Mouse (Mus musculus): ENCODE measurements around the gene Rps10. TPM values are rescaled to one million over a fixed set of nuclear protein-coding genes. Genes with fewer than 3 reads are reported as not detected.

Gene Rps10
- total RNA-seq, 2 experiments from 2014 or later: 387 to 414 TPM

DNA sequence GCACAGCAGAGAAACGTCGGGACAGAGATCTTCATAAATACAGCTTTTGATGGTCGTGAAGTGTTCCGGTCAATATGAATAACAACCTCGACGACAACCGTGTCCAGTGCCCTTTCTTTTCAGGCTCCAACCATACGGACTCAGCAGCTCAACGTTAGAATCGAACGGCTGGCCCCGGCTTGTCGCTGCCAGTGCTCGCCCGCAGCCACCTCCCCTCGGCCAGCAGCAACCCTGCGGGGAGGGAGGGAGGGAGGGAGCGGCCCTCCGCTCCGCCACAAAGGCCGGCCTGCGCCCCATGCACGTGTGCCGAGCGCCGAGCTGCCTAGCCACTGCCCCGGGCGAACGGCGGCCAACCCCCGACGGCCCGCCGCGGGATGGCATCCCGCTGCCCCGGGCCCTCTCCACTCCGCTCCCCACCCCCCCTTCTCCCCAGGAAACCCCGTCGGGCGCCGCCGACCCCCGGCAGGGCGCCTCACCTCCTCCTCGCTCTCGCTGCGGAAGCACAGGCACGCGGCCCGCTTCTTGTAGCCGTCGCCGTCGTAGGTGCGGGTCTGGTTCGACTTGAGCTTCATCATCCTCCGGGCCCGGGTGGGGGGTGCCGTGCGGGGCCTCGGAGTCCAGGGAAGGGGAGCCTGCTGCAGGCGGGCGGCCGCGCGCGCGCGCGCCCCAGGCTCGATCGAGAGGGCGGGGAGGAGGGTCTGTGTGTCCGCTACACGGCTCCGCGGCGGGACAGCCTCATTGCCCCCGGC lies 13.7 kb downstream of the Rps10 start:
- intact Hi-C loops (cut with DNase I): loop anchor here (2.0 to 5.0 kb wide), 2 partner anchors 35 to 58 kb away; partner anchors contain the start of gene AI413582
- peak in 1 of 2 experiments; percentile 49 for DNase-seq (ENCODE audit: low spot score in 2 of 2)

DNA sequence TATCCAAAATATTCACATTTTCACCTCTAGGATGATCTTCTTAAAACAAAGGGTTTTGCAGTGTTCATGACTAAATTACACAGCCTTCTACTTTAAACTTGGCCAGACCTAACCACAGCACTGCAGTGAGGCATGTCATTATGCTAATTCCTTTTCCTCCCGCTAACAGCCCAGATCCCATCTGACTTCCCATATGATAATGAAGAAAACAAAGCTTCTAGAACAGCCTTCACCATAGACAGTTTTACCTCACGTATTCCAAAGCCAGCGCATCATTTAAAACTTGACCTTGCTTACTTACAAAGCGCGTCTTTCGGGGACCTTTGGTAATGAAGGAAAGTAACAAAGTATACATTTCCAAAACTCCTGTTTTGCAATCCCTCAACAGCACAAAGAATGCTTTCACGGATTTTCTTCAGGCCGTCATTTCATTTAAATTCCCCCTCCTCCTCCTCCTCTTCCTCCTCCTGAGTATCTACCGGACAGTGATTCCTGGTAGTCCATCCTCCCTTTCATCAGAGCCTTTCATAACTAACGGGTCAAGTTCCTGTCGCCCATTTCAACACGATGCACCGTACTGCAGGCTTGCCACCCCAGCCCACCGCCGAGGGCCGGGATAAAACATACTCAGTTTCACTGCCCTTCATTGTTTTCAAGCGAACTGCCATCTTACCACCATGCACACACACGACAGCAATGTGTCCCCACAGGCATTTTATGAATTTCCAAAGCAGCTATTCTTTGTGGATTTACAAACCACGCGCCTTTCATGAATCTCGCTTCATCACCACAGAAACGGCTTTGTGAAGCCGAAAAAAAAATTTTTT lies 14.6 kb downstream of the Rps10 start:
- DNase-seq (ENCODE audit: low spot score in 2 of 2): no peak
- intact Hi-C loops (cut with DNase I): loop anchor here (2.0 to 5.0 kb wide), 2 partner anchors 35 to 57 kb away; partner anchors contain the start of gene AI413582

DNA sequence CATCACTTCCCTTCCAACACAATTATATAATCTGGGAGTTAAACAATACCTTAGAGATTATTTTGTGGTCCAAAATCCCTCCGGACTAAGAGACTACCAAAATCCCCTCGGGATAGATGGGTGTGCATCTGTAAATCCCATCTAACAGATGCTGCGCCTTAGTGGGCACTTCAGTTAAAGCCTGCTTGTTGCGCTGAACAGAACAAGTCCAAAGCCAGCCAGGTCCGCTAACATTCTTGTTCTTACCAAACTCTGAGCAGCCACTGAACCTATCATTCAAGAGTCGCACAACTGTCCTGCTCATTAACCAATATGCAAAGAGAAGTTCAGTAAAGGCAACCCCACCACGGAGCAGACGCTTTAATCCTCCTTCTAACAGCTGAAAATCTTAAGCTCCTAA lies 15.3 kb downstream of the Rps10 start:
- intact Hi-C loops (cut with DNase I): loop anchor here (5.0 kb wide), 1 partner anchor 34 kb away; no protein-coding TSS in a partner anchor
- DNase-seq (ENCODE audit: low spot score in 2 of 2): no peak

DNA sequence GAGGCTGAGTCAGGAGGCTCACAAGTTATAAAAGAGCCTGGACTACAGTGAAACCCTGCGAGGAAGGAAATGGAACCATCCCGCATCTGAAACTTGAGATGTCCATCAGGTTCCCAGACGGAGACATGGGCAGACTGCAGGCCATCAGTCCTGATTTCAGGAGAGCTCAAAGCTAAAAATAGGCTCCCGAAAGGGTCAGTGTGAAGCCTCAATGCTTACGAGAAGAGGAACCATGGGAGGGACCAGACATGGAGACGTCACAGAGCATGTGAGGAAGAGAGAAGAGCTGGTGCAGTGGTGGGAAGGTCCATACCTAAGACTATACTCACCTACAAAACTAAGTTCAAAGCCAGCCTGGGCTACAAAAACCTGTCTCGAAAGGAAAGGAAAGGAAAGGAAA lies 21.1 kb downstream of the Rps10 start:
- intact Hi-C loops (cut with DNase I): no loop called here
- DNase-seq (ENCODE audit: low spot score in 2 of 2): no peak

DNA sequence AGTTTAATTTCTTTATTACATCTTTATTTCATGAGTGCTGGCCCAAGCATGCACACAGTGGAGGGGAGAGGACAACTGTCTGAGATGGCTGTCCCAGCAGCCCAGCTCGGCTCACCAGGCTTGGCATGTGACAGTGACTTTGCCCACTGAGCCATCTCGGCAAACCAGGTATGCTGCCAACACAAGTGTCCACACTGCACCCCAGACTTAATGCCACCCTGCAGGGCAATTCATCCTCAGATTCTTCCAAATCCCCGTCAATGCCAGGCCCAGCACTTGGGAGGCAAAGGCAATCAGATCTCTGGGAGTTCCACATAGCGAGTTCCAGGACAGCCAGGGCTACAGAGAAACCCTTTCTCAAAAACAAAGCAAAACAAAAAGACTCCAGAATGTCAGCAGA lies 23.5 kb downstream of the Rps10 start:
- intact Hi-C loops (cut with DNase I): no loop called here
- DNase-seq (ENCODE audit: low spot score in 2 of 2): no peak

DNA sequence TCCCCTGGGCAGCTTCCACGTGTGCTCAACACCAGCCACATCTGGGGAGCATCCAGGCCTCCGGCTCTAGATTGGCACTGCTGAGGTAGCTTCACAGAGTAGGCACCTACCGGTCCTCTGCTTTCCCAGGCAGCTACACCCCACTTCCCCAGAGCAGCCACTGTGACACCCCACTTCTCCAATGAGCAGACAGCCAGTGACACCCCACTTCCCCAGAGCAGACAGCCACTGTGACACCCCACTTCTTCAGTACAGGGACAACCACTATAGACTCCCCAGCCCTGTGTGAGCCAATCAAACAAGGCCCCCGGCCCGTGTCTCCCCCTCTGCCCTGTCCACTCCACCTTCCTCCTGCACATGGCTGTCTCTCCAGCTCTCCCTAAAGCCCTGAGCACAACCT lies 24.5 kb downstream of the Rps10 start:
- DNase-seq (ENCODE audit: low spot score in 2 of 2): no peak
- intact Hi-C loops (cut with DNase I): no loop called here

DNA sequence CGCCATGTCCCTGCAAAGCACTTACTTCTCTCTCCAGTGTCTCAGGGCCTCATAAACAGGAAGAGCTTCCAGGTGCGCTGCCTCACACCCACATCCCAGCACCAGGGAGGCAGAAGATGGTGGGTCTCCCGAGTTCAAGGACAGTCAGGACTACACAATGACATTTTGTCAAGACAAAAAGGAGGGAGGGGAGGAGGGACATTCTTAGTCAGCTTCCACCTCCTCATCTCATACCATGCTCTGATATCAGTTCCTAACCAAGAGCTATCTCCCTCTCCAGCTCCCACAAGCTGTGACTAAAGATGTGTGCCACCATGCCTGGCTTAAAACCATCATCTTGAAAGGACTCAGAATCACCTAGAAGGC lies 25.0 kb downstream of the Rps10 start:
- intact Hi-C loops (cut with DNase I): no loop called here
- no peak for DNase-seq (ENCODE audit: low spot score in 2 of 2)

DNA sequence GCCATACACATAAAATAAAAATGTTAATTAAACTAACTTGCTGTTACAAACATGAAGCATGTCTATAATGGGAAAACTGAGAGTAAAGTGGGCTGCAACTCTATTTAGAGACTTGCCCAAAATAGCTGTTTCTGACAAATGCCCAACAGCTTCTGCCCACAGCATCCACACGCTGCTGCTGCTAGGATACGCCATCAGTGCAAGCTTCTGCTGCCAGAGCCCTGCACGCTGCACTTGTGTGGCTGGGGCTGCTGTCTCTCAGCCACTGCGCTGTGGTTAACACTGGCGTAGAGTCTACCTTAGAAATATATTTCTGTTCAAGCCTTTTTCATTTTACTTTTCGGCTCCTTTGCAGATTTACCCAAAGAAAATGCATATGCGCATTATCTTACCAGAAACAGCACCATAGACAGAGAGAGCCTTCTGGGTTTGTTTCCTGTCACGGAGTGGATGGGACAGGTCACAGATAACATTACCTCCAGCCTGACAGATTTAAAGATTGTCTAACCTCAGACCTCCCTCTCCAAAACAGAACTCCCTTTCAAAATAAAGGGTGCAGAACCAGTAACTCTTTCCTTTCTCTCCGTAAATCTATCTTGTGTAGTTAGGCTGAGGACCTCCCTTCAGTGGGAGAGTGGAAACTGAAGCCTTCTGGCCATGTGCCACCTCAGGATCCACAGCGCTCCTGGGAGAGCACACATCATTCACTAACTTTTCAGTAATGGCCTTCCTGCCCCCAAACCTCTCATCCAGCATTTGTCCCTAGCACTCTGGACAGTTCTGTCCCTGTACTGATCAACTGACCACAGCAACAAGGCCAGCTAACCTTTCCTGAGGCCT lies 25.6 kb downstream of the Rps10 start:
- peak; percentile 80 to 88 for DNase-seq (ENCODE audit: low spot score in 2 of 2)
- intact Hi-C loops (cut with DNase I): no loop called here

DNA sequence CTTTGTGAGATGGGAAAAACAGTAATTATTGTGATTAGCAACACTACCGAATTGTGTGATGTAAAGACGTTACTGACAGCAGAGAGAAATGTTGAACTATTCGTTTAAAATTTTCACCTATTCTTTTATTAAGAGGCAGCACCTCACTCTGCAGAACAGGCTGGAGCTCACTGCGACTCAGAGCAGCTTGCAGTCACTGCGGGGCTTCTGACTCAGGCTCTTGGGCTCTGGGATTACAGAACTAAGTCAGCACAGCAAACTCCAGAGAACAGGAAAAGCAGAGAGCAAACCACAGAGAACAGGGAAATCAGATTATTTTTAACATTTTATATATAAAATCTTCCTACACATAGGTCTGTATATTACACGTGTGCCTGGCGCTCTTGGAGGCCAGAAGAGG lies 26.9 kb downstream of the Rps10 start:
- intact Hi-C loops (cut with DNase I): no loop called here
- no peak for DNase-seq (ENCODE audit: low spot score in 2 of 2)

DNA sequence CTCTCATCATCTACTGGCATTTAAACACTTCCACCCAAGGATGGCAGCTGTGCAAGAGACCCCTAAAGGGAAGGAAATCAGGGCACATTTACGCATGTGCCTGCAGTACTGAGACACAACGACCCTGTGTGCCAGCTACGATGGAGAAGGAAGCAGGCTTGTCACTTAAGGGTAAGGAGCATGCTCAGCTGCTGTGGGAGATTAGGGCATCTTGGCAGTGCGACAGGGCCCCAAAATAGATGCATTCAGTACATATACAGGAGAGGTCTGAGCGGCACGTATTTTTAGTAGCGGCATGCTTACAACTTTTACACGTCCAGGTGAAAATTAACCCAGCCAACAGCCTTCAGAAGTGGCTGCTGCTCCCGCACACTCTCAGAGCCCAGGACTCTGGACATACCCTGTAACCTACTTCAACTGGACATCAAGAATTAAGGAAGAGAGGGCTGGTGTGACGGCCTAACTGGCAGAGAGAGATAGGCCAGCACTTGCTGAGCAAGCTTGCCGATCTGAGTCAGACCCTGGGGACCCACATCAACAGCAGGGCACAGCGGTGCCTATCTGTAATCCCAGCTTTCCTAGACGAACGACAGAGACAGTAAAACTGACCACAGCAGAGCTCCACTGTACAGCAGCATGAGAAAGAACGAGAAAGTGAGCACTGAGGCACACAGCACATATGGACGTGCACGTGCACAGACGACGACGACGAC lies 32.8 kb downstream of the Rps10 start:
- DNase-seq (ENCODE audit: low spot score in 2 of 2): peak in 1 of 2 experiments; percentile 50
- intact Hi-C loops (cut with DNase I): no loop called here

DNA sequence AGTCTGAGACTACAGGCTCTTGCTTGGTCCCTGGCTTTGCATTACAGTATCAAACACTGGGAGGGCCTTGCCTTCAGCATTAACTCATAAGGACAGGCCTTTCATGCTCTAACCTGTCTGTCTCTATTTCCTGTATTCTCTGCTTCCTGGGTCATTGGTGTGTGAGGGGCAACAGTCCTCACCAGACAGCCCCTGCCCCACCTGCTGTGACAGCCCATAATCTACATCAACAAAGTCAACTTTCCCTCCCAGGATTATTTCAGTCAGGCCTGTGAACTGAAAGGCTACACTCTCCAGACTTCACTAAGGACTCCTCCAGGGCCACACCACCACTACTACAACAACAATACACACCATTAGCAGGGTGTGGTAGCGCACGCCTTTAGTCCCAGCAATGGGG lies 33.4 kb downstream of the Rps10 start:
- intact Hi-C loops (cut with DNase I): no loop called here
- no peak for DNase-seq (ENCODE audit: low spot score in 2 of 2)

DNA sequence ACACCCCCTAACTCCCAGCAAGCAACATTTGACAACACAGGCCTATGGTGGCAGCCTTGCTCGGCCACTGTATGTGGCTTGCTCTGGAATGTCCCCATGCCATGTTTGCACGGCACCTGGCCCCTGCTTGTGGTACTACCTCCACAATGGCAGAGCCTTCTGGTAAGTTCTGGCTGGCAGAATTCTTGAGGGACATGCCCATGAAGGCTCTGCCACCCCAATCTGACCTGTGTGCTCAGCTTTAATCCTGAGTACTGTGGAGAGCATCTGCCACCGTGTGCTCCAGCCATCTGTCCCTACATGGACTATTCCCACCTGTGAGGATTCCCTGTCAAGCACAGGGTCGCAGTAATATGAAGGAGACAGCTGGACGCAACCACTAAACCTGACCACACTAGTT lies 35.6 kb downstream of the Rps10 start:
- no peak for DNase-seq (ENCODE audit: low spot score in 2 of 2)
- intact Hi-C loops (cut with DNase I): no loop called here

DNA sequence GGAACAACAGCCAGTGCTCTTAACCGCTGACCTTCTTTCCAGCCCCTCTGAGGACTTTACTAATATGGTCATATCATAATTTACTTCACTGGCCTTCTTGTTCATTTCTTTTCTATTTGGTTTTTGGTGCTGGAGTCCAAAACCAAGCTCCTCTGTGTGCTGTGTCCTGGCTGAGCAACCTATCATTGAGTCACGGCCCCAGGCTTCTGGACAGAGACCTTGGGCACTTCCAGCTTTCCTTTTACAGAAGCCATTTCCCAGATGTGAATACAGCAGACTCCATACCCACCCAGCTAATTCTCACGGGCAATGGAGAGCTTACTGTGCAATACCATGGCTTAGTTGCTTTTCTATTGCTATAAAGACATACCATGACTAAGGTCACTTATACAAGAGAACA lies 36.2 kb downstream of the Rps10 start:
- intact Hi-C loops (cut with DNase I): no loop called here
- no peak for DNase-seq (ENCODE audit: low spot score in 2 of 2)

DNA sequence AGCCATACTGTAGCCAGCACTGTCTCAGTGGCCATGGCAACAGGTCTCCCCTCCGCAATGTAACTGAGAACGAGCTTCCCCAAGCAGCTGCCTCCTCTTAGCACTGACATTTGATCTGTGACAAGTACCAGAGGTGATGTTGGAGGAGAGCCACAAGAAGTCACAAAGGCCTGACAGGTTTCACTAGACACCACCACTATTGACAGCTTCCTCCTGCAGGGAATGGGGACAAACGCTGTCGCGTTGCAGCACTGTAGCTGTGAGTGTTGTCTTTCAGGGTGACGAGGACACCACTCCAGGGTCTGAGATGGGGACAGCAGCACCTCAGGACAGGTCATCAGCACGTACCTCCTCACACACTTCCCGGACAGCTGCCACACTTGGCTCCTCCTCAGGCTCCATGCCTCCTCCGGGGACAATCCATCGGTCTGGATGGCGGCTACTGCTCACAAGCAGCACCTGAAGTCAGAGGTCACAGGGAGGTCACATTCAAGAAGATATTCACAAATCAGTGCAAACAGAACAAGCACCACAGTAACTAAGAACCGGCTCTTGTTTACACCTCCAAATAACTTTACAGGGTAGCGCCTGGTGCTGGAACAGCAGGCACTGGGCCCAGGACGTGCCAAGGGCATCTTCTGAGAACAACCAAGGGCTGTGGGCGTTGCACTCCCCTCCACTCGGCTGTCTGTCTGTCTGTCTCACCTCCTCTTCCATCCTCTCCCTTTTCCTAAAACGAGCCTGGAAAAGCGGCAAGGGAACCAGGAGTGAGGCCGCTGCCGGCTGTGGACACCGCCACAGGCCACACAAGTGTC lies 39.9 kb downstream of the Rps10 start:
- intact Hi-C loops (cut with DNase I): no loop called here

DNA sequence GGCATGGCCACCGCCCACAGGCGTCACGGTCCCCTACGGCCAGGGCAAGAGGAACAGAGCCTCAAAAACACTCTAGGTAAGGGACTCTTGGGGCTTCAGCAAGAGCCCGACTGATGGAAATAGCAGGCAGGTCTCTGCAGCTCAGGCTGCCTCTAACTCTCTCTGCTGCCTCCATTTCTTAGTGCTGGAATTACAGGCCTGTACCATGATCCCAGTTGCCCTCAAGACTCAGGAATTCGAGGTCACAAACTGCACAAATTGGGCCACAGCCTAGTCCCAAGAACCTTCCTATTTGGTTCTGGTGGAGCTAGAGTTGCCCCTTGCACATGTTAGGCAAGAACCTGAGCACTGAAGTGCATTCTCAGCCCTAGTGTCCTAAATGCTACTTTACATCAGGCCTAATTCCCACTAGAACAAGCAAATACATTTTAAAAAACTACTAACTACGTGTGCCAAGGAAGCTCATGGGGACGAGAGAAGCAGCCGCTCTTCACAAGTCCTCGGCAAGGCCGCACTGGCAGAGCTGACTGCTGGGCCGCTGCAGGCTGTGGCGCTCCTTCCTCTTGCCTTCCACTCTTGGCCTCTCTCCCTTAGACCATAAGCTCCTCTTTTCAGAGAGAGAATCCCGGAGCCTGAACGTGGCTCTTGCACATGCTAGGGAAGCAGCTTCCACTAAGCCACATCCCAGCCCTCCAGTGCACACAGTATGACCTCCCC lies 40.7 kb downstream of the Rps10 start:
- intact Hi-C loops (cut with DNase I): no loop called here
- DNase-seq (ENCODE audit: low spot score in 2 of 2): no peak

More for the DNA sequence above, 39.9 kb downstream of the Rps10 start:
- DNase-seq (ENCODE audit: low spot score in 2 of 2): no peak

DNA sequence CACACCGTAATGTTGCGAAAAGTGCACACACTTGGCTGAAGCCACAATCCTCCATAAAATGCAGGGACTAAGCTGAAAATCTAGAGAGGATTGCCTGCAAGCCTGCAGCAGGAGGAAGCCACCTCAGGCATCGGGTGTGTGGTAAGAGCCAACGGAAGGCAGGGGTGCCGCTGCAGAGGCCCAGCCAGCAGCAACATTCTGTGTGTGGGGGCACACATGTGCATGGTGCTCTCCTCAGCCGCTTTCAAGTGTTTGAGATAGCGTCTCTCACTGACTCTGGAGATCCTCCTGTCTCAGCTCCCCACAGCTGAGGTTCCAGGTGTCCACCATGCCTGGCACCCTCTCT lies 43.9 kb downstream of the Rps10 start:
- intact Hi-C loops (cut with DNase I): no loop called here

DNA sequence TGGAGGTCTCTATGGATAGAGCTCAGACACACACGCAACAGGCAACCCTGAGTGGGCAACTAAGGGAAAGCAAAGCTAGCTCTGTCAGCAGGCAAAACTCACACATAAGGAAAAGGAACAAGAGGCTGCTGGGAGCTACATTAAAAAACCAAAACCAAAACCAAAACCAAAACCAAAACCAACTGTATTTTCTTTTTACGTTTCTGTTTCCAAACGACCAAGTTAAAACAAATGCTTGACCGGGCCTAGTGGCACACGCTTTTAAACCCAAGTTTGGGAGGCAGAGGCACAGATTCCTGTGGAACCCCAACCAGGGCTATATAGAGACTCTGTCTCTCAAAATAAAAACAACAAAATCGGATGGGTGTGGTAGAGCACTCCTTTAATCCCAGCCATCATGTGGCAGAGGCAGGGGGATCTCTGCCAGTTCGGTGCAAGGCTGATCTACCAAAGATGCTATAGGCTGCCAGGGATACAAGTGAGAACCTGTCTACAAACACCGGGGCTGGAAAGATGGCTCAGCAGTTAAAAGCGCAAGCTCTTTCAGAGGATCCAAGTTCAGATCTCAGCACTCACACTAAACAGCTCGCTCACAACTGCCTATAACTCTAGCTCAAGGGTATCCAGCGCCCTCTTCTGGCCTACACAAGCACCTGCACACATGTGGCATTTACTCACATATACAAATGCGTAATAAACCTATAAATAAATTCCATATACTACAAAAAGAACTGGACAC lies 44.5 kb downstream of the Rps10 start:
- intact Hi-C loops (cut with DNase I): no loop called here
- DNase-seq (ENCODE audit: low spot score in 2 of 2): no peak

More for the DNA sequence above, 43.9 kb downstream of the Rps10 start:
- DNase-seq (ENCODE audit: low spot score in 2 of 2): no peak

All from left cerebral cortex, postnatal 14 days (tissue).